Mouse (Mus musculus) bone marrow, adult 2 months (tissue): ENCODE data around the gene Asf1b.

Source experiments
- CTCF ChIP-seq: fragments of 200-500 bp; IDR thresholded peaks from 2 replicates; pipeline ENCODE4 v1.5.1; 2011; ENCODE audit warnings: low read length, control low read depth; ENCODE audit not compliant: control insufficient read depth, insufficient read depth
- POLR2A ChIP-seq: fragments of 200-500 bp; IDR thresholded peaks from 2 replicates; pipeline ENCODE4 v1.6.1; 2011; ENCODE audit warnings: low read depth, mild to moderate bottlenecking, control low read depth, low read length, borderline replicate concordance; ENCODE audit not compliant: control insufficient read depth

- TF ChIP-seq CTCF = no peak
- TF ChIP-seq POLR2A = no peak
Measured at GRCm38 (mm10) chr8:84003612-84004246, 48.4 kb downstream of the Asf1b start.
